Mouse (Mus musculus) left cerebral cortex, postnatal 36 days (tissue): ENCODE data around the gene Gas8. TPM values are rescaled to one million over a fixed set of nuclear protein-coding genes. Genes with fewer than 3 reads are reported as not detected.
"Not testable (repeated sequence)": the region's sequence is repeated elsewhere in the genome, so short reads cannot be mapped to it uniquely, and the experiment has no call there.

ENCODE experiments used
- DNase-seq, 2 experiments: peaks; one replicate each; pipeline ENCODE4 v3.0.0; 2021 to 2022; ENCODE audit warnings: low spot score in 2 of 2, mixed read lengths in 1 of 2
- intact Hi-C: fragments of 180-260 bp; cut with DNase I; formaldehyde crosslinking; loops from one replicate; pipeline ENCODE4 v1.15.1; 2025
- total RNA-seq, 2 experiments: library from RNA; stranded (reverse); gene quantifications; 2 replicates each; pipeline ENCODE4 v1.2.3; 2021

The Gas8 gene
- 10 to 100 TPM; 23.4 to 34.5 TPM for total RNA-seq

DNA sequence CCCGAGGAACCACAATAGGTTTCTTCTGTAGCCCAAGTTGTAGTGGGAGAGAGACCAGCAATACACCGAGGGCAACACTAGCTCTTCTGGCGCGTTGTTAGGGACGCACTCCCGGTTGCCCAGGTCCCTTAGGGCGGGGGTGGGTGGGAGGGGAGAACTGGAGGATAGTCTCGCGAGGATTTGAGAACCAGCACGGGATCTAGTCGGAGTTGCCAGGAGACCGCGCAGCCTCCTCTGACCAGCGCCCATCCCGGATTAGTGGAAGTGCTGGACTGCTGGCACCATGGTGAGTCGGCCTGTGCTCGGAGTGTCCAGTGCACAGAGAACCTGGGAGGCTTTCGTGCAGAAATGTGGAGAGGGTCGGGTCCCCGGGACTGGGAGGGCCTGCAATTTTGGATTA lies at the start of gene Gas8:
Gene Gas8, plus strand, starts transcription at position 168 of the 400 bp plus-strand sequence.
- peak; percentile 86 to 89 for DNase-seq
- intact Hi-C loops = no loop called here

DNA sequence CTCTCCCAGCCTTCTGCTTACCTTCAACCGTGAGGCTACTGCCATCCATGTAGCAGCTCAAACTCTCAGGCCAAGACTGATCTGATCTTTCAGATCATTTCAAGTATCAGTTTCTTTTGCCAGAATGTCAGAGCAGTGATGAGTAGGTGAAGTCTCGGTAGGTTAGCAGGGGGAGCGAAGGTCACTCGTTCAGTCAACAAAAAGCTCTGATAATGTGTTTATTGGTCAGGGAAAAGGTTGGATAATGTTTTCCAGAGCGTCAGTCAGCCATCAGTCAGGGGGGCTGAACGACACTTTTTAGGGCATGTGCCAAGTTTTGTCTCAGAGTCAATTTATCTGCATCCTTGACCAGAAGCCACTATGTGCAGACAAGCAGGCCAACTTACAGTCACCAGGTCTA lies 45.6 kb upstream of the Gas8 start:
- DNase-seq, intact Hi-C loops: not testable (repeated sequence)

DNA sequence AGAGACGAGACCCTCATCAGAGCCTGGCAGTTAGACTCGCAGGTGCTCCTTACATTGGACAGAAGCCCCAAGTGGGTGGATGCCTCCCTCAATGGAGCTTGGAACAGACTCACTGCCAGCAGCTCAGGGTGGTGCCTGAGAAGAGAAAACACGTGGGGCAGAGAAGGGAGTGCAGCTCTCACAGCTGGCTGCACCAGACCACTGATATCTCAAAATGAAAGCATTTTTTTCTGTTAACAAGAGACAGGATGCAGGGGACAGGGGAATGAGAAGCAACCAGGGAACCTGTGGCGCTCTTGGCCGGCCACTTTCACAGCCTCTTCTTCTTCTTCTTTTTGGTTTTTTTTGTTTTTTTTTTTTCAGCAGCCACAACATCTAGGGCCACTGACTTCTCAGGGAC lies 44.1 kb upstream of the Gas8 start:
- DNase-seq, intact Hi-C loops: not testable (repeated sequence)

DNA sequence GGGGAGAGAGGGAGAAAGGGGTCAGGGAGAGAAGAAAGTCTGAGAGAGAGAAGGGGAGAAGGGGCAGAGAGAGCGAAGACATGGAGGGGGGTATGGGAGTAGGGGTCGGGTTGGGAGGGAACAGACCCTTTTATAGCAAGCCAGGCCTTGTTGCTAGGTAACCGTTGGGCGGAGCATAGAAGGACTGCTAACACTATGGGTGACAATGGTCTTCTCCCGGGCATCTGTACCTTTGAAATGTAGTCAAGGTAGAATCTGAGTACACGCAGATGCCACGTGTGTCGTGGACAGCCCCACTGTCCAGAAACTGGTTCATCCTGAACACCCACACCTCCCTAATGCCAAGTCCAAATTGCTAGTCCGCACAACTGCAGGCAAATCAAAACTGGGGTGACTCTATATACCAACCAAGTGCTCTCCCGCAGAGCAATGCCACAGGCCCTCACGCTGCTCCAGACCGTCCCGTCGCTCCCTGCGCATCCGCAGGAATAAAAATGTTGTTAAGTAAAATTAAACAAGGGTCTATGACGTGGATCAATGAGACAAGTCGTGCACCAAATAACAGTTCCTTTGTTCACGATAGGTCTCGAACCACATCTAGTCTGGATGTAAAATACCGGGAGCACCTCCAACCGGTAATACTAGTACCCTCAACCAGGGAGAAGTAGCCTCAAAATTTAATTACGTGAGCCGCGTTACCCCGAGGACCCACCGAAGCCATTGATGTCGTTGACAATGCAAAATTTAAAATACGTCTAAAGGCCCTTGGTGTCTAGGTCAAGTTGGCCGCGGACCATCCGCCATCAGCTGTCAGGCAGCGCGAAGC lies 41.5 kb upstream of the Gas8 start:
- intact Hi-C loops = loop anchor here (5.0 kb wide), 1 partner anchor 35 kb away; no protein-coding TSS in a partner anchor
- peak; percentile 28 to 30 for DNase-seq

DNA sequence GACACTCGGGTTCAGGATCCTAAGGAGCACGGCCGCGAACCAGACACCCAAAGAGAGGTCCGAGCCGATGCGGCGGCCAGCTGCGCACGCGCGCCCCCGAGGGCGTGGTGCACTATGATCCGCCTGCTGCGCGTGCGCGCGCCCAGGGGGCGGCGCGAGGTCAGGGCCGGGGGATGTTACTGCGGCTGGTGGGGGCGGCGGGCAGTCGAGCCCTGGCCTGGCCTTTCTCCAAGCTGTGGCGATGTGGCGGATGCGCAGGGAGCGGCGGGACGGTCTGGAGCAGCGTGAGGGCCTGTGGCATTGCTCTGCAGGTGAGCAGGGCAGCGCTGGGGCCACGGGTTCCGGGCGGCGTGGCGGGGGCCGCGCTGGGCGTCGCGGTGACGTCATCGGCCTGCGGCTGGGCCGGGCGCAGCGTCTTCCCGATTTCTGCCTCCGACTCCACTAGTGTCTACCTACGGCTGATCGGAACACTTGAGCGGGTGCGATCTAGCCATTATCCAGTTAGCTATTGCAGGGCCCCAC lies 40.8 kb upstream of the Gas8 start, which contains the start of gene Afg3l1:
Gene Afg3l1, plus strand, starts transcription at position 167 of the 522 bp plus-strand sequence.
- peak; percentile 94 to 96 for DNase-seq
- intact Hi-C loops = loop anchor here (5.0 kb wide), 1 partner anchor 35 kb away; no protein-coding TSS in a partner anchor

DNA sequence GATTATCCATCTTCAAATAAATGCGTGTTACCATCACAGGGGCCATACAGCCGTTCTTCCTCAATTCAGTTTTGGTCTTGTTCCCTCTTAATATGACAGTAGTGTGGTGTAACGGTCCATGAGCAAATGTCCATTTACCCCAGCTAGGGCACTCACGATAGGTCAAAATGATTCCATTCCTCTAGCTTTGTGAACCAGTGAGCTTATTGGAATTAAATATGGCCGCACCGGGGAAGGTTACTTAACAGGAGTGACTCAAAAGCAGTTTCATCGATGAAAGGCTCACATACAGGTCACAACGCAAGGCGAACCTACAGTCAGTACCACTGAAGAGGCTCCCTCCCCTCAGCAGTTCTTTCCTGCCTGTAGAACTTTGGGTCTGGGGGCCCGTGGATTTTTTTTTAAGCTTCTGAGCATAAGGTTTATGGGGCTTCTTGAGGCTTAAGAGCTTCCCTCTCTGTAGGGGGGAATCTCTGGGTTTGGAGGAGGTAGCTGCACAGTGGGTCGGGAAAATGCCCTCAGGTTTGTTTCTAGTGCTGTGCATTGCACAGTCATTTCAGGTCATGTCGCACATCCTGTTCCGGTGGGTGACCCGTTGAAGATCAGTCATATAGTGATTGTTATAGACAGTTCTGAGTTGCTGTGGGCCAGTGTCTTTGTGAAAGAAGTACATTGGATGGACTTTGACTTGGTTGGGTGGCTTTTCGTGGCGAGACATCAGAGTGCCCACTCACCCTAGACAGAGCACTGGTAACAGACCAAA lies 40.0 kb upstream of the Gas8 start:
- intact Hi-C loops = loop anchor here (5.0 kb wide), 1 partner anchor 34 kb away; no protein-coding TSS in a partner anchor

DNA sequence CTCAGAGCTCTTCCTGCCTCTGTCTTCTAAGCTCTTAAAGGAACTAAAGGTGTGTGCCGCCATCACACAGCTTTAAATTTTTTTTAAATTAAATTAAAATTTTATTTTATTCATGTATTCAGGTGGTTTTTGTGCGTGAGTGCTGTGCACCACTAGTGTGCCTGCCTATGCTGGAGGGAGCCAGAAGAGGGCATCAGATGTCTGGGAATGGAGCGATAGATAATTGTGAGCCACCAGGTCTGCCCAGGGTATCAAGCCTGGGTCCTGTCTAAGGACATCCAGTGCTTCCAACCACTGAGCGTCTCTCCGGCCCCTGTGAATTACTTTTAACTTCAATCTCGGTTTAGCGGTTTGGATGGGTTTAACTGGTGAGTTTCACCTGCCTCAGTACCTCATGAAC lies 36.0 kb upstream of the Gas8 start:
- no peak for DNase-seq
- intact Hi-C loops = no loop called here

More for the DNA sequence above, 40.0 kb upstream of the Gas8 start:
- peak in 1 of 2 experiments; percentile 15 for DNase-seq

DNA sequence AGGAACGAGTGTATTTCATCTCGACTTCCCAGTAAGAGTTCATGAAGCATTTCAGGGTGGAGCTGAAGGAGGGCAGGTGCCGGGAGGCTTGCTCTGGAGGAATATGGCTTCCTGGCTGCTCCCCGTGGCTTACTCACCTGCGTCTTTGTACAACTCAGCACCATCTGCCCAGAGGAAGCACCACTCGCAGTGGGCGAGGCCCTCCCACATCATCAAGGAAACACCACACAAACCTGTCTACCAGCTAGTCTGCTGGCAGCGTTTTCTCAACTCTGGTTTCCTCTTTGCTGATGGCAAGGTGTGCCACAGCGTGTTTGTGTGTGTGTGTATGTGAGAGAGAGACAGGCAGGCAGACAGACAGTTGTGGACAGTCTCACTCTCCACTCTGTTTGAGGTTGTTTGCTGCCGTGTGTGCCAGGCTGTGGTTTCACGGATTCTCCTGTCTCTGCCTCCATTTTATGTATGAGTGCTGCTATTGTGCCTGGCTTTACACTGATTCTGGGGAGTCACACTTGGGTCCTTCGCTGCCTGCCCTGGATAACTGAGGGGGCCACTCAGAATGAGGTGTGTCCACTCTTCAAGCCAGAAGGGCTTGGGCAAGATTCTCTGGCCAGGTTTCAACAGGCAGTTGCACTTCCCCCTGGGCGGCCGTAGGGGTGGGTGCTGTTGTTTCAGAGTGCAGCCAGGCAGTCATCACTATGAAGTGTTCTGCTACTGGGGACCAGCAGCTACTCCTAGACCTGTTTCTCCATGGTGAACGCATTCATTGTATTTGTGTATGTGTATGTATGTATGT lies 27.2 kb upstream of the Gas8 start:
- intact Hi-C loops = no loop called here
- DNase-seq = no peak

DNA sequence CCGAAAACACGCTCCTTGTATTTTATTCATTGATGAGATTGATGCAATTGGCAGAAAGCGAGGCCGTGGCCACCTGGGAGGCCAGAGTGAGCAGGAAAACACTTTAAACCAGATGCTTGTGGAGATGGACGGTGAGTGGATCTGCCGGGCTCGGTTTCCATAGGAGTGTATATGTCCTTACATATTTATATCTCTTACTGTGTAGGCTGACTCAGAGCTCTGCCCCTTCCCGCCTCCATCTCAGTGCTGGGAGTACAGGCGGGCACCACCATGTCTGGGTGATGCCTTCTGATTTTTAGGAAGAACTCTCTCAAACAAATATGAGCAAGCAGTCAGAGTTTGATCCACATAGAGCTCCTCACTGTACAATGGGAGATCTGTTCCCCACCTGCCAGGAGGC lies 25.7 kb upstream of the Gas8 start:
- no peak for DNase-seq
- intact Hi-C loops = no loop called here

DNA sequence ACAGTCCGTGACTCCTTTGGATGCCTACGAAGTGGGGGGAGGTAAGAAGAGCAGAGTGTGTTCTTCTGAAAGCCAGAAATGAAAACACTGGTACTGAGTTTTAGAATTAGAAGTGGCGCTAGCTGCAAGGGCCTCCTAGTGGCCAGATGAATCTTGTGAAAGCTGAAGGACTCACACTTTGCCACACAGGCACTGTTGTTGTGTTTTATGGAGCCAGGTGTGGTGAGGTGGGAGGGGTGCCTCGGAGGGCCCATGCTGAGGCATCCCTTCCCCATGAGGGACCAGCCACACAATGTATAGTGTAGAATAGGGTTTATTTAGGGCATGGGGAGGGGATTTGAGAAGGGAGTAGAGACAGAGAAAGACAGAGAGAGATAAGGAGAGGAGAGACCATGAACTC lies 20.9 kb upstream of the Gas8 start:
- DNase-seq = no peak
- intact Hi-C loops = no loop called here

DNA sequence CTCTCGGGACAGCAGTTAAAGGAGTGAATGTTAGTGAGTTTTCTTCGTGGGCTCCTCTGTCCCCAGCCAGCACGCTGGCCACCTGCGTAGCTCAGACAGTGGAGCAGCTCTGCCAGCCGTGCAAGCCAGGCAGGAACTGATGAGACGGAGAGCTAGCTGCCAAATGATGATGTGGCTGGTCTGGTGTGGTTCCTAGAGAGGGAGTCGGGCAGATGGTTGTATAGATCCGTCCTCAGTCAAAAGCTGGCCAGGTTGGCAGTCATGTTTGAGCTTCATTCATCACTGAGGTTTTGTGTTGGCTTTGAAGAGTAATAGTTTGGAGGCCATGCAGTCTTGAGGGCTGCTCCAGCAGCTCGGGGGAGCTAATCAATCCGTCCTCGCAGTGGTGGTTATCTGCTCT lies 19.7 kb upstream of the Gas8 start:
- intact Hi-C loops = no loop called here
- peak in 1 of 2 experiments; percentile 45 for DNase-seq

DNA sequence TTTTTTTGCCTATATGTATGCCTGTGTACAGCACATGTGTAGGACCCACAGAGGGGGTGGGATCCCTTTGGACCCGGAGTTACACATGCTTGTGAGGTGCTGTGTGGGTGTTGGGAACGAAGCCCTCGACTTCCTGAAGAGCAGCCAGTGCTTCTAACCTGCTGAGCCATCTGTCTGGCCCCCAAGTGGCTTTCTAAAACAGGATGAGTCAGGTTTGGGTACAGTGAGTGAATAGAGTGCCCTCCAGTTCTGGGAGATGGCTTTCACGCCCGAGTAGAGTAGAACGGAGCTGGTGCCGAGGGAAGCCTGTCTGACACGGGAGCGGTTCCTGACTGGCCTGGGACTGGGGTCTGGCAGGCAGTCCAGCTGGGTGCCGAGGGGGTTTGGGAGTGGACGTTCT lies 19.1 kb upstream of the Gas8 start:
- intact Hi-C loops = no loop called here
- no peak for DNase-seq

DNA sequence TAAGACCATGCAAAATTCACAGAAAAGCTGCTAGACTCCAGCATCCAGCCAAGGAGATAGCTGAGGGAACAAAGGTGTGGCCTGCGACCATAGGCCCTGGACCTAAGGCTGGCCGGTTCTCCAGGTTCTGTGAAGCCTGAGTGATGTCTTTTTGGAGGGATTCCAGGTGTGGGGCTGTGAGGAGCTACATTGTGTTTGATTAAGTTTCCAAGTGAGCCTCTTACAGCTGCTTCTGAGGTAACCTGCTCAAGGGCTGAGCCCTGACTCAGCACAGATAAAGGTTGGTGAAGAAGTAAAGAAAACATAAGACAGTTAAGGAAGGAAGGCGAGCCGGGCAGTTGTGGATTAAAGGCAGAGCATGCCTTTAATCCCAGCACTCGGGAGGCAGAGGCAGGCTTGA lies 16.4 kb upstream of the Gas8 start:
- intact Hi-C loops = no loop called here
- DNase-seq = no peak

DNA sequence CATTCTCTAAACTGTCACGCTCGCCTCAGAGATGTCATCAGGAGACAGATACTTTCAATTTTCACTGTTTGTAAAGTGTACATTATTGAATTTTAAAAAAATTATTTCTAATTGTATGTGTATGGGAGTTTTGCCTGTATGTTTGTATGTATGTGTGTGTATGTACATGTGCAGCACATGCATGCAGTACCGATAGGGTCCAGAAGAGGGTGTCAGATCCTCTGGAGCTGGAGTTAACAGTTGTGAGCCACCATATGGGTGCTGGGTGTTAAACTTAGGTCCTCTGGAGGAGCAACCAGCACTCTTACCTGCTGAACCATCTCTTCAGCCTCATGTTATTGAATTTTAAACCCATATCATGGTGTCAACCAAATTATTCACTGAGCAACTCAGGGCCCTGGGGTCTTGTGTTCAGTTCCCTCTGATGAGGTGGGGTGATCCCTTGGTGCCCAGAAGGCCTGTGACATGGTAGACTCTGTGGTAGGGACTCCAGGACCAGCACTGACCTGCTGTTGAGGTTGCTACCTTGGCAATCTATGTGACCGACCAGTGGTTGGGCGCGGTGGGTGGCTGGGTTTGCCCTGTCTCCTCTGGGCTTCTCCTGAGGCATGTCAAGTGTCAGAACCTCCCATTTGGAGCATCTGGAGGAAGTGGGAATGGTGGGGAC lies 14.7 kb upstream of the Gas8 start:
- intact Hi-C loops = no loop called here
- DNase-seq = no peak

DNA sequence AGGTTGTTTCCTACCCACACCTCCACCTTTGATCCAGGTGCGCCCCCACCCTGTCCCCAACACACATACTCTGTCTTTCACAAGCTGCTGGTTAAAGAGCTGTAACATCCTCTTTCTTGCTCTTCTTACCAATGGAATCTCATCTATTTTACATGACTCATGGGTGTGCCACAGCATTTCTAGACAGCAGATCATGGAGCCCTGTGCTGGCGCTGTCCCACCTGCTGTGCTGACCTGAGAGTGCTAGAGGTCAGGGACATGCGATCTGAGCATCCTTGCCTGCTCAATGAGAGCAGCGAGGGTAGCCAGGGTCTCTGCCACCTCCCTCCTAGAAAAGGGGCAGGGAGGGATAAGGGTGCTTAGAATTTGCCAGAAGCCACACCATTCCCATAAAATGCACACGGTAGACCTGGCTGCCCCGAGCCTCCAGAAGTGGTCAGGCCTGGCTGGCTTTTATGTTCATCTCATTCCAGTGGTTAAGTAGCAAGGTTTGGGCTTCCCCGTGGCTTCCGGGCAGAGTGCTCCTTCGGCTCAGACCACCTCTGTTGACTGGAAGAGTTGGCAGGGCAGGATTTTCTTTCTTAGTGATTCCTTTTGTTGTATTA lies 13.9 kb upstream of the Gas8 start:
- intact Hi-C loops = no loop called here

DNA sequence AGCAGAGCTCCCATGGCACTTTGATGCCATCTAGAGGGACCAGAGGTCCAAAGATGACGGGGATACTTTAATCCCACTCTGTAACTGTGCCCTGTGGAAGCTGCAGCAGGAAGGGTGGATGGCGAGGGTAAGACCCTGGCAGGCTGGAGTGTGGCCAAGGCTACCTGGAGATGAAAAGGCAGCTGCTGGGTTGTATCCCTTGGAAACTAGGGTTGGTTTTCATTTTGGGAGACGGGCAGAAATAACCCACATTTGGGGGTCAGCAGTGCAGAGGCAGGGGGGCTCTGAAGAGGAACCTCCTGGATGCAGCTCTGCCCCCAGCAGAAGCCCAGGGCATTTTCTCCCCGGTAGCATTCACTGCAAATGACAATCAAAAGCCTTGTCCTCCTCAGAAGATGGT lies 13.4 kb upstream of the Gas8 start:
- intact Hi-C loops = no loop called here
- no peak for DNase-seq

More for the DNA sequence above, 13.9 kb upstream of the Gas8 start:
- DNase-seq = no peak

DNA sequence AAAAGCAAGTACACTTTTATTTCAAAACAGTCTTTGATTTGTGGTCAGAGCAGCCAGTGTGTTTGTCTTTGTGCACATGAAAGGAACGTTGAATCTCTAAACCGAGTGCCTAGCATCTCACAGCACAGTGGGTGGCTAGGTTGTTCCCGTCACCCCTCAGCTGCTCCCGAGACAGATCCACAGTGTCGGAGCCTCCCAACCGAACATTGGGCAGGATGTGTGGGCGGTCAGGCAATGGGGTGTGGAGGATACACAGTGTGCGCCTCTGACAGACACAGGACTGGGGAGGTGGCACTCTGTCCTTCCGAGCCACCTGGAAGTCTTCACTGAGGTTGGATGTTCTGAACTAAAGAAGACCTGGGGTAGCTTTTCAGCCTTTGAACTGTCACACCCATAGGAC lies 12.9 kb upstream of the Gas8 start:
- DNase-seq = no peak
- intact Hi-C loops = no loop called here

DNA sequence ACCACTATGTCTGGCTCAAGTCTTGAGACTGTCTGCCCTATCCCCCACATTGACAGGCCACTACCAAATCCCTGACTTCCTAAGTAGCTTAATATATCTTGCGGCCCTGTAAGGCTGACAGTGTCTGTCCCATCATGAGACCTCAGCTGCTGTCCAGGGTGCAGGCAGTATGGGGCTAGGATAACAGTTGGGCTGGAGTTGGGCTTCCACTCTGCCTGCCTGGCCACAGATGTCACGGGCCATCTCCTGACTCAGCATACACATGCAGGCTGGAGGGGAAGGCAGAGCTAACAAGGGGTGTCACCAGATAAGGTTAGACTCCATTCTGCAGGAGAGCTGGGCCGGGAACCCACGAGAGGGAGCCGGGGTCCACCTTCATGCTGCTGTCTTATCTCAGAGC lies 11.5 kb upstream of the Gas8 start:
- DNase-seq = no peak

DNA sequence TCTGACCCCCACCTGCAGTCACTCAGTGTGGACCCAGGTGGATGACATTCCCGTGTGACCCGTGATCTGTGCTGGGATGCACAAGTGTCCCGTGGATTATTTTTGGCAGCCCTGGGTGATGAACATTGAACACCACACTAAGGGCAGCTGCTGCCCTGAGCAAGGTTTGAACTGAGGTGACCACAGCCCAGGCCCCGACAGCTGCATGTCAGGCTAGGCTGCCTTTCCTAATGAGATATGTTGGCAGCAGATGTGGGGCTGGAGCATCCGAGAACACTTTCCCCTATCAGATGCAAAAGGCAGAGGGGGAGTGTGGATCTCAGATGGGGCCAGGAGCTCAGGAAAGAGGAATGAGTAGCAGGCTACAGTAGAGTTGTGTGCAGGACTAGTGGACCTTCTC lies 7.8 kb upstream of the Gas8 start:
- DNase-seq = no peak
- intact Hi-C loops = loop anchor here (5.0 kb wide), 1 partner anchor 34 kb away; the partner anchor contains the start of gene Afg3l1

More for the DNA sequence above, 11.5 kb upstream of the Gas8 start:
- intact Hi-C loops = no loop called here
